Mouse (Mus musculus): Measurements from ENCODE around the gene Myo9a. TPM values are rescaled to one million over a fixed set of nuclear protein-coding genes. Genes with fewer than 3 reads are reported as not detected.
A peak's percentile ranks its signal among the peaks of the same experiment; 100 is the strongest.
"Not testable (repeated sequence)": the region's sequence is repeated elsewhere in the genome, so short reads cannot be mapped to it uniquely, and the experiment has no call there.

Myo9a gene
- total RNA-seq, 1 experiment = 17.0 TPM

- H3K4me1 ChIP-seq (ENCODE audit: control insufficient read depth in 2 of 2, insufficient read depth in 2 of 2, low read length in 2 of 2, poor library complexity in 1 of 2) = peaks cover 2 to 4% of the 10 kb centered on the region in 2 experiments; a peak in 2 of 4 replicates
- no peak overlapping the region for H3K9ac ChIP-seq (ENCODE audit: insufficient read depth, low read depth, low read length, poor library complexity, severe bottlenecking)
- no peak for TF ChIP-seq HCFC1 (IDR thresholded peaks at IDR 0.05; ENCODE audit: borderline replicate concordance, insufficient read depth, low read length)
- no peak for TF ChIP-seq CHD2 (IDR thresholded peaks at IDR 0.05; ENCODE audit: low read depth, low read length)
- no peak for TF ChIP-seq ZC3H11A (IDR thresholded peaks at IDR 0.05; ENCODE audit: borderline replicate concordance, low read depth, low read length)
- no peak for TF ChIP-seq ZNF384 (IDR thresholded peaks at IDR 0.05; ENCODE audit: low read depth, low read length)
- no peak for TF ChIP-seq MAFK (IDR thresholded peaks at IDR 0.05; ENCODE audit: insufficient read depth, low read depth, low read length)
- H3K9me3 ChIP-seq (ENCODE audit: control insufficient read depth, insufficient read depth, low read depth, low read length) = no peaks in the 10 kb centered on the region
- H3K4me3 ChIP-seq (ENCODE audit: insufficient read depth in 1 of 2, low read depth in 1 of 2, low read length in 2 of 2, poor library complexity in 1 of 2, severe bottlenecking in 1 of 2) = peak overlapping the region; percentile 90 to 92
- in situ Hi-C loops (cut with MboI; ENCODE audit: low sequenced_read_pairs in 2 of 2, unreplicated experiment in 2 of 2) = no loop called here
- H3K27ac ChIP-seq (ENCODE audit: insufficient read depth, low read depth, low read length, poor library complexity, severe bottlenecking) = no peak overlapping the region
- H3K36me3 ChIP-seq (ENCODE audit: control insufficient read depth, insufficient read depth, low read length, poor library complexity, severe bottlenecking) = no peaks in the 10 kb centered on the region
- no peak for DNase-seq (ENCODE audit: low read depth, low spot score)
Observed at GRCm38 (mm10) chr9:59751966-59752365, 1.3 kb downstream of the Myo9a start.

- no peak for TF ChIP-seq HCFC1 (IDR thresholded peaks at IDR 0.05; ENCODE audit: borderline replicate concordance, insufficient read depth, low read length)
- TF ChIP-seq ZC3H11A (IDR thresholded peaks at IDR 0.05; ENCODE audit: borderline replicate concordance, low read depth, low read length) = no peak
- no peak for TF ChIP-seq MAFK (IDR thresholded peaks at IDR 0.05; ENCODE audit: insufficient read depth, low read depth, low read length)
- TF ChIP-seq ZNF384 (IDR thresholded peaks at IDR 0.05; ENCODE audit: low read depth, low read length) = no peak
- no peak for TF ChIP-seq CHD2 (IDR thresholded peaks at IDR 0.05; ENCODE audit: low read depth, low read length)
- Histone ChIP-seq H3K4me1 (ENCODE audit: control insufficient read depth in 2 of 2, insufficient read depth in 2 of 2, low read length in 2 of 2, poor library complexity in 1 of 2) (no peaks in the 10 kb centered on the region), H3K4me3 (ENCODE audit: insufficient read depth in 1 of 2, low read depth in 1 of 2, low read length in 2 of 2, poor library complexity in 1 of 2, severe bottlenecking in 1 of 2) (no peak overlapping the region), H3K36me3 (ENCODE audit: control insufficient read depth, insufficient read depth, low read length, poor library complexity, severe bottlenecking) (no peaks in the 10 kb centered on the region), H3K27ac (ENCODE audit: insufficient read depth, low read depth, low read length, poor library complexity, severe bottlenecking) (no peak overlapping the region), H3K9me3 (ENCODE audit: control insufficient read depth, insufficient read depth, low read depth, low read length) (no peaks in the 10 kb centered on the region), H3K9ac (ENCODE audit: insufficient read depth, low read depth, low read length, poor library complexity, severe bottlenecking) (no peak overlapping the region)
- DNase-seq (ENCODE audit: low read depth, low spot score) = no peak
- in situ Hi-C loops (cut with MboI; ENCODE audit: low sequenced_read_pairs in 2 of 2, unreplicated experiment in 2 of 2) = no loop called here
Observed at GRCm38 (mm10) chr9:59755199-59755598, 4.5 kb downstream of the Myo9a start.

GRCm38 (mm10) chr9:59757016-59757415 lies 6.3 kb downstream of the Myo9a start:
- H3K4me1 ChIP-seq (ENCODE audit: control insufficient read depth in 2 of 2, insufficient read depth in 2 of 2, low read length in 2 of 2, poor library complexity in 1 of 2); H3K27ac ChIP-seq (ENCODE audit: insufficient read depth, low read depth, low read length, poor library complexity, severe bottlenecking); H3K9ac ChIP-seq (ENCODE audit: insufficient read depth, low read depth, low read length, poor library complexity, severe bottlenecking); H3K36me3 ChIP-seq (ENCODE audit: control insufficient read depth, insufficient read depth, low read length, poor library complexity, severe bottlenecking); H3K9me3 ChIP-seq (ENCODE audit: control insufficient read depth, insufficient read depth, low read depth, low read length); in situ Hi-C loops (cut with MboI; ENCODE audit: low sequenced_read_pairs in 2 of 2, unreplicated experiment in 2 of 2); H3K4me3 ChIP-seq (ENCODE audit: insufficient read depth in 1 of 2, low read depth in 1 of 2, low read length in 2 of 2, poor library complexity in 1 of 2, severe bottlenecking in 1 of 2); DNase-seq (ENCODE audit: low read depth, low spot score): not testable (repeated sequence)

GRCm38 (mm10) chr9:59760515-59760914 lies 9.8 kb downstream of the Myo9a start:
- in situ Hi-C loops (cut with MboI; ENCODE audit: low sequenced_read_pairs in 2 of 2, unreplicated experiment in 2 of 2) = no loop called here

GRCm38 (mm10) chr9:59766966-59767461 lies 16.3 kb downstream of the Myo9a start:
- H3K27ac ChIP-seq (ENCODE audit: insufficient read depth, low read depth, low read length, poor library complexity, severe bottlenecking); H3K4me1 ChIP-seq (ENCODE audit: control insufficient read depth in 2 of 2, insufficient read depth in 2 of 2, low read length in 2 of 2, poor library complexity in 1 of 2); H3K36me3 ChIP-seq (ENCODE audit: control insufficient read depth, insufficient read depth, low read length, poor library complexity, severe bottlenecking); in situ Hi-C loops (cut with MboI; ENCODE audit: low sequenced_read_pairs in 2 of 2, unreplicated experiment in 2 of 2); DNase-seq (ENCODE audit: low read depth, low spot score); H3K9me3 ChIP-seq (ENCODE audit: control insufficient read depth, insufficient read depth, low read depth, low read length): not testable (repeated sequence)
- Histone ChIP-seq H3K9ac (ENCODE audit: insufficient read depth, low read depth, low read length, poor library complexity, severe bottlenecking) (peak overlapping the region; percentile 2; the same call in 1 of the 2 replicates), H3K4me3 (ENCODE audit: insufficient read depth in 1 of 2, low read depth in 1 of 2, low read length in 2 of 2, poor library complexity in 1 of 2, severe bottlenecking in 1 of 2) (peak overlapping the region; percentile 2 to 25; a peak in 3 of 4 replicates)
- TF ChIP-seq ZNF384 (IDR thresholded peaks at IDR 0.05; ENCODE audit: low read depth, low read length) = peak; percentile 63; the same call in 1 of the 2 replicates

More at GRCm38 (mm10) chr9:59760515-59760914, 9.8 kb downstream of the Myo9a start:
- Histone ChIP-seq H3K27ac (ENCODE audit: insufficient read depth, low read depth, low read length, poor library complexity, severe bottlenecking) (no peak overlapping the region), H3K36me3 (ENCODE audit: control insufficient read depth, insufficient read depth, low read length, poor library complexity, severe bottlenecking) (no peaks in the 10 kb centered on the region), H3K9ac (ENCODE audit: insufficient read depth, low read depth, low read length, poor library complexity, severe bottlenecking) (no peak overlapping the region), H3K4me1 (ENCODE audit: control insufficient read depth in 2 of 2, insufficient read depth in 2 of 2, low read length in 2 of 2, poor library complexity in 1 of 2) (no peaks in the 10 kb centered on the region), H3K9me3 (ENCODE audit: control insufficient read depth, insufficient read depth, low read depth, low read length) (no peaks in the 10 kb centered on the region), H3K4me3 (ENCODE audit: insufficient read depth in 1 of 2, low read depth in 1 of 2, low read length in 2 of 2, poor library complexity in 1 of 2, severe bottlenecking in 1 of 2) (no peak overlapping the region)
- DNase-seq (ENCODE audit: low read depth, low spot score) = no peak
- TF ChIP-seq HCFC1 (IDR thresholded peaks at IDR 0.05; ENCODE audit: borderline replicate concordance, insufficient read depth, low read length) = no peak
- no peak for TF ChIP-seq MAFK (IDR thresholded peaks at IDR 0.05; ENCODE audit: insufficient read depth, low read depth, low read length)
- no peak for TF ChIP-seq CHD2 (IDR thresholded peaks at IDR 0.05; ENCODE audit: low read depth, low read length)
- TF ChIP-seq ZC3H11A (IDR thresholded peaks at IDR 0.05; ENCODE audit: borderline replicate concordance, low read depth, low read length) = no peak
- no peak for TF ChIP-seq ZNF384 (IDR thresholded peaks at IDR 0.05; ENCODE audit: low read depth, low read length)

- H3K9me3 ChIP-seq (ENCODE audit: control insufficient read depth, insufficient read depth, low read depth, low read length); H3K4me1 ChIP-seq (ENCODE audit: control insufficient read depth in 2 of 2, insufficient read depth in 2 of 2, low read length in 2 of 2, poor library complexity in 1 of 2); H3K9ac ChIP-seq (ENCODE audit: insufficient read depth, low read depth, low read length, poor library complexity, severe bottlenecking); in situ Hi-C loops (cut with MboI; ENCODE audit: low sequenced_read_pairs in 2 of 2, unreplicated experiment in 2 of 2); DNase-seq (ENCODE audit: low read depth, low spot score); H3K36me3 ChIP-seq (ENCODE audit: control insufficient read depth, insufficient read depth, low read length, poor library complexity, severe bottlenecking); H3K27ac ChIP-seq (ENCODE audit: insufficient read depth, low read depth, low read length, poor library complexity, severe bottlenecking); H3K4me3 ChIP-seq (ENCODE audit: insufficient read depth in 1 of 2, low read depth in 1 of 2, low read length in 2 of 2, poor library complexity in 1 of 2, severe bottlenecking in 1 of 2): not testable (repeated sequence)
Observed at GRCm38 (mm10) chr9:59806046-59806774, 55.5 kb downstream of the Myo9a start.
